Mouse (Mus musculus) kidney, postnatal 14 days (tissue): ENCODE results near the gene Zcchc14.
"Not testable (repeated sequence)": the region's sequence is repeated elsewhere in the genome, so short reads cannot be mapped to it uniquely, and the experiment has no call there.

Experiments used
- DNase-seq: peaks from one replicate; pipeline ENCODE4 v3.0.0; 2022; ENCODE audit warnings: mixed read lengths

Zcchc14 gene

GRCm38 (mm10) chr8:121620801-121621516 lies 31.7 kb downstream of the Zcchc14 start:
- peak; percentile 87 for DNase-seq

- DNase-seq, result peak; percentile 91
These were observed 33.2 kb downstream of the Zcchc14 start for GRCm38 (mm10) chr8:121619401-121619995.

GRCm38 (mm10) chr8:121613419-121613818 lies 39.3 kb downstream of the Zcchc14 start:
- DNase-seq, result no peak

- no peak for DNase-seq
These were observed 42.8 kb downstream of the Zcchc14 start for GRCm38 (mm10) chr8:121609916-121610315.

GRCm38 (mm10) chr8:121609251-121609650 lies 43.5 kb downstream of the Zcchc14 start:
- no peak for DNase-seq

GRCm38 (mm10) chr8:121607661-121608060 lies 45.0 kb downstream of the Zcchc14 start:
- no peak for DNase-seq

GRCm38 (mm10) chr8:121603801-121604200 lies 48.9 kb downstream of the Zcchc14 start:
- no peak for DNase-seq

- peak; percentile 85 for DNase-seq
These were observed 49.8 kb downstream of the Zcchc14 start for GRCm38 (mm10) chr8:121602860-121603259.

GRCm38 (mm10) chr8:121602411-121602810 lies 50.3 kb downstream of the Zcchc14 start:
- DNase-seq, result no peak

- DNase-seq, result no peak
These were observed 52.9 kb downstream of the Zcchc14 start for GRCm38 (mm10) chr8:121599842-121600241.

GRCm38 (mm10) chr8:121598892-121599291 lies 53.8 kb downstream of the Zcchc14 start:
- DNase-seq, result peak; percentile 88

- DNase-seq, result no peak
These were observed 54.5 kb downstream of the Zcchc14 start for GRCm38 (mm10) chr8:121598190-121598589.

- DNase-seq, result not testable (repeated sequence)
These were observed 55.2 kb downstream of the Zcchc14 start for GRCm38 (mm10) chr8:121597492-121597891.

- peak; percentile 80 for DNase-seq
These were observed 58.7 kb downstream of the Zcchc14 start for GRCm38 (mm10) chr8:121593983-121594382.

GRCm38 (mm10) chr8:121593293-121593692 lies 59.4 kb downstream of the Zcchc14 start:
- DNase-seq, result no peak

- peak; percentile 67 for DNase-seq
These were observed 61.3 kb downstream of the Zcchc14 start for GRCm38 (mm10) chr8:121591178-121592066.

GRCm38 (mm10) chr8:121590203-121591177 lies 62.2 kb downstream of the Zcchc14 start, which contains the start of gene Map1lc3b:
Gene Map1lc3b, plus strand, starts transcription at chr8:121590361.
- peak; percentile 97 for DNase-seq

GRCm38 (mm10) chr8:121589205-121589726 lies 63.4 kb downstream of the Zcchc14 start:
- DNase-seq, result no peak

GRCm38 (mm10) chr8:121588750-121589149 lies 64.0 kb downstream of the Zcchc14 start:
- no peak for DNase-seq

GRCm38 (mm10) chr8:121585159-121585825 lies 67.4 kb downstream of the Zcchc14 start:
- peak; percentile 100 for DNase-seq

GRCm38 (mm10) chr8:121584730-121585129 lies 68.0 kb downstream of the Zcchc14 start:
- no peak for DNase-seq
